Mouse (Mus musculus): ENCODE measurements around the gene Adra2c.
A peak's percentile ranks its signal among the peaks of the same experiment; 100 is the strongest.

Adra2c gene

DNA sequence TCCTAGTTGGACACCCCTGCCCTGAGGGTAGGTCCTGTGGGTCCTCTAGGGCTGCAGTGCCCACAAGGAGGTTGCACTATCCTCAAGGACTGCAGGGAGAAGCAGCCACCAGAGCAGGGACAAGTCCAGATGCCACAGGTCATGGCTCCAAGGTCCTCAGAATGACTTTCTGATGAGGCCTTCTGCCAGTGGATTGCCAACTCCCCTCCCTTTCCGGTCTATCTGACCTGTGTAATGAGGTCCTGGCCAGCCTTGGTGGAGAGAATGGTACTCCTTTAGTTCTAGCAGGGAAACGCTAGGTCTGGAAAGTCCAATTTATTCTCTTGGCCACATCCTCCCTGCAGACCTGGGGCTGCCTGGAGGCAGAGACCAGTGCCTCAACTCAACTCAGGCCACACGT, at the start of gene Adra2c:
TSS of gene Adra2c (plus strand) at position 301 of the 400 bp plus-strand sequence.
- no peak for DNase-seq

DNA sequence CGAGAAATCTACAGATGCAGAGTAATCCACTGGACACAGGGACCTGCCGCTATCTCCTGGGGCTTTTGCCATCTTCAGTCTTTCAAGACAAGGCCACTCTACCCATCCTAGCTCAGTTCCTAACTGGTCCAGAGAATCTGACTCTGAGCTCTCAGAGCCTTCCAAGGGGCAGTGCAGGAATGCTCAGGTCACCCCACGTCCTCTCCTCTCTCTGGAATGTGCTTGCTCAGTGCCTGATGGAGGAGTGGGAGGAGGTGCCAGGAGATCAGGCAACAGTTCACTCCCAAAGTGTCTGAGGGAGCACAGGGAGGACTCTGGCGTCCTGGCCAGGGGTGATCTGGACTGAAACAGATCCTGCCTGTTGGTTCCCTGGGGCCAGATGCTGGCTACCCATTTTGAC, 45.0 kb upstream of the Adra2c start:
- no peak for DNase-seq

DNA sequence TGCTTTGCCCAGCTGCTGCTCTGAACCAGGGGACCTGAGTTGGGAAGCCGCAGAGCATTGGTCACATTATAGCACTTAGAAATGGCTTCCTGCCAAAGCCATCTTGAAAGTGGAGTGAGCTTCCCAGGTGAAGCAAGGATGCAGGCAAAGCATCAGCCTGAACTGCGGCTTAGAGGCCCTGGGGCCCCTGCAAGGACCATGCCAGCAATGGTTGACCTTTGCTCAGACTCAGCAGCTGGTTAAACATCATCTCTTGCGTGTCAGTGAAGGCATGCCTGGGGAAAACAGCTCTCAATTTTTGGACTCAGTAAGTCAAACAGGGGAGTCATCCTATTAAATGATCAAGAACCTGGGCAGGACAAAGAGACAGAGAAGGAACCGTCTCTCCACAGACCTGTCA, 40.4 kb upstream of the Adra2c start:
- DNase-seq, result no peak

DNA sequence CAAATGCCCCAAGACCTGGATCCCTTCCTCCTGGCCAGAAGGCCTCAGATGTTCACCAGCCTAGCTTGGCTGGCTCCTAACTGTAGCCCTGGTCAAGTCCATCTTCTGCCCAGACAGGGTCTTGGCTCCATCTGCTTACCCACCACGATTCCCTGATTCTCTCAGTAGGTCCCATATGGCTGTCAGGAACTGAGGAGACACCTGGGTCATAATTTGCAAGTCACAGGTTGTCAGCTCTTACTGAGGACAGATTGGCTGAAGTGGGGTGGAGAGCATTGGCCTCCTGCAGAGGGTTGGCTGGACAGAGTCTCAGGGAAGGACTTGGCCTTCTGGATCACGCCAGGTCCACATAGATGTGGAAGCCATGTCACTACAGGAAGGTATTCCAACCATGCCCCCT, 39.5 kb upstream of the Adra2c start:
- DNase-seq, result peak; percentile 45 to 70

DNA sequence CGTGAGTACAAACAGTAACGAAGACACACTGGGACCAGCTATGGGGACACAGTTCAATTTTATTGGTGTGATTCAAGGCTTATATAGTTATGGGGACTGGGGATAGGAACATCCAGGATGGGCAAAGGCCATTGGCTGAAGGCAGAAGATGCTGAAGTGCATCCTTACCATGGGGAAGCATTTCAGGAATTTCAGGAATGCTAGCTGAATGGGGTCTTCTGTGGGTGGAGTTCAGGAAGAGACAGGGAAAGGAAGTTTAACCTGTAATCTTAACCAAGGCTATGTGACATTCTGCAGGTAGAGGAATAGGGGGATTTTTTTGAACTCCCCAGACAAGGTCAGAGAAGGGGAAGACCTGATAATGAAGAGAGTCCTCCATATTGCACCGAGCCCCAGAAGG, 36.6 kb upstream of the Adra2c start:
- no peak for DNase-seq

DNA sequence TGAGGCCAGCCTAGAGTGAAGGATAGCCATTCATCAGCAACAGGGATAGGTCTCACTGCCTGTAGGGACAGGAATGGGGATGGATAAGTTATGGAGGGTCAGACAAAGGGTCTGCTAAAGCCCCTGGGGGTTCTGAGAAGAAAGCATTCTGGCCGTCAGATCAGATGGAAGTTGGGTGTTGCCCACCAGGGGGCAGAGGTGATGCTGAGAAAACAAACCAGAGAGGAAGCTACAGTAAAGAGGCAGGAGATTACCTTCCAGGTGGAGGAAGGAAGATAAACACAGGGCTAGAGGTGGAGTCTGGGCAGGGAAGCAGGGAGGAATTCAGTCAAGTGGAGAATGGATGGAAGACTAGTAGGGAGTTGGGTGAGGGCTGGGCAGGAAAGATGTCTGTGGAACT, 33.9 kb upstream of the Adra2c start:
- peak in 1 of 2 experiments; percentile 37 for DNase-seq

DNA sequence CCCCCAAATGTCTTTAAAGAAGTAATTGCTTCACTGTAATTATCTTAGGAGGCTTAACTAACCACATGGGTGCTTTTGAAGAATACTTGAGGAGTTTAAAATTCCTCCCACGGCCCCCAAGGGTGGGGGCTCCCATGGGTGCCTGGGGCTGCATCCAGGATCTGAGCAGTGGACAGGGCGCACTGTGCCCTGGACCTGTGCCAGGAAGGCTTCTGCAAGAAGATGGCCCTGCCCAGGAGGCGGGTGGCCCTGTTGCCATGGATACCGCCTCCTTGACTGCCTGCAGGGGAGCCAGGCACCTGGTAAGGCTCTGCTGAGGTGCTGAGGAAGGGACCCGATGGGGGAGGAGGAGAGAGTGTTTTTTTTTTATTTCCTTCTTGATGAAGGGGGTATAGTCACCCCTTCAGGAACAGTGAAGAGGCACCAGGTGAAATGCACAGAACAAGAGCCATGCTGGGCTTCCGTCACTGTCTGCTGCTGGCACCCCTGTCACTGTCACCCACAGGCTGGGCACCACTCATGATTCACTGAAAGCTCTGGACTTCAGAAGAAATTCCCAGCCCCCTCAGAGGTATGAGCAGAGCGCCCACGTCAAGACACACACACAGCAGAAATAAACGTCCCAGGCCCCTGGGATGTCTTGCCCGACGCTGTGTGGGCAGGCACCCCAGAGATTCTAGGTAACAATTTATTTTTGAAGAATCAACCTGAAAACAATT, 32.4 kb upstream of the Adra2c start:
- peak; percentile 33 to 50 for DNase-seq

DNA sequence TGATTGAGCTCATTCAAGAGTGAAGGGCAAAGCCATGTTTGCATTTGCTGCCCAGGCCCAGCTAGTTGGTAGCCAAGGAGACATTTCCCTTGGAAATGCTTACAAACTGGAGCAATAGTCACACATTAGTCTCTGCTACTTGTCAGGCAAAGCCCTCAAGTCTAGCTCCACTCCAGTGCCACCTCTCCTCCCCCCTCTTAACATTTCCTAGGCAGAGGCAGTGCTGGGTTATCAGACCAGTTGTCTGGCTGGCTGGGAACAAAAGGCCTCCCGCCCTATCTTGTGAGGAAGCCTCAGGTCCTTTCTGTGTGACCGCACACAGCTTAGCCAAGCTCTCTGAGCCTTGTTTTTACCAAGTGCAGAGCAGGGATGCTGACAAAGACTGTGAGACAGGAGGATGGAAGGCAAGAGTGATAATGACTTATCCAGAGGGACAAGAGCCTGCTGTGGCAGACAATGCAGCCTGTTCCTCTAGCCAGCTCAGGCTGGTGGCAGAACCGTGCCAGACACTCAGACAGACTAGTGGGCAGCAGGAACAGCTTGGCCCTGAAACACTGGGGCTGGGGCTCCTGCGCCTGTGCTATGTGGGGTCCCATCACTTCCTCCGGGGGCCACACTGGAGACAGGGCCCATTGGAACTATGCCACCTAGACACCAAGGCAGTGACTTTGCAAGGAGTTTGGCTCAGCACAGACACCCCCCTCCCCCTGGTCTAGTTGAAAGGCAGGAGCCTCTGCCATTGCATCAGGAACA, 23.0 kb upstream of the Adra2c start:
- peak in 1 of 2 experiments; percentile 28 for DNase-seq

DNA sequence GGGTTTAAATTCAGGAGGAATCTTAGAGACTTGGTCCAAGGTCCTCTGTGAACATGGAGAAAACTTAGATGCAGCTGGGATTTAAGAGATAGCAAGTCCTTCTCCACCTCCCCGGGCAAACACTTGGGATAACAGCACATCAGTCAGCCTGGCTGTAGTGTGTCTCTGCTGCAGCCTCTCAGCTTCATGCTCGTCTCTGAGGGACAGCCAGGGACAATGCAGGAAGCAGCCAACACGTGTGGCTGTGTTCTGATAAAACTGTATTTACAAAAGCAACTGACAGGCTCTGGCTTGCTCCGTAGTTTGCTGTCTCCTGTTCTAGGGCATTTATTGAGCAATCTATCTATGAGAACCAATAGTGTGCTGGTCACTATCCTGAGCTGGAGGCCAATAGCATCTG, 14.4 kb upstream of the Adra2c start:
- no peak for DNase-seq

DNA sequence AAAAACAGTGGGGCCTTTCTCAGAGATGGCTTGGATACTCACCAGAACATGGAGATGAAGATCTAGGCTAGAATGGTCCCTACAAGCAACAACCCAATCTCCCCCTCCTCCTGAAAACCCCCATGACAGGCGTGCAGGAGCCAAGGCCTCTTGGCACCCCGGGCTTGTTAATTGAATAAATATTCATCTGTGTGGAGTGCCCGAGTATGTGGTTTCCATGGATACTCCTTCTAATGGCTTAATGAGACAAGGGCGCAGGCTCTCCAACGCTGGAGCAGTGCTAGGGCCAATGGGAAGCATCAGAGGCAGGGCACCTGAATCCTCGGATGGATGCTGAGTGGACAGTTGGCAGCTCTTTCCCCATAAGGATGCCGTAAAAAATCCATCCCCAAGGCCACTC, 10.6 kb upstream of the Adra2c start:
- peak; percentile 45 to 58 for DNase-seq

DNA sequence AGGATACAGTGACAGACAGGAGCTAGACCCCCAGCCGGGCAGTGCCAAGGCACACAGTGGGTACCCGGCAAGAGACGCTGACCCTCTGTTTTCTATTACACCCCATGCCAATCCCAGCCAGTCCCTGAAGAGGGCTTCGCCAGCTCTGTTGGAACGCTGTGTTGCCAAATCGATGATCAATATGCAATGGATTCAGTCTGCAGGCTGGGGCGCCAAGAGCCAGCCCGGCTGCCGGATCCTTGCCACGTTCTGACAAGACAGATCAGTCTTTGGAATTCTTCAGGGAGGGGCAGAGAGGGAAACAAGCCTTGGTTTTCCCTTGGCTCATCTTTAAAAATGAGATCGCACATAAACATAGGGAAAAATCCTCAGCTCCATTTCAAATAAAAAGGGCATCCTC, 2.8 kb upstream of the Adra2c start:
- DNase-seq, result peak in 1 of 2 experiments; percentile 48

DNA sequence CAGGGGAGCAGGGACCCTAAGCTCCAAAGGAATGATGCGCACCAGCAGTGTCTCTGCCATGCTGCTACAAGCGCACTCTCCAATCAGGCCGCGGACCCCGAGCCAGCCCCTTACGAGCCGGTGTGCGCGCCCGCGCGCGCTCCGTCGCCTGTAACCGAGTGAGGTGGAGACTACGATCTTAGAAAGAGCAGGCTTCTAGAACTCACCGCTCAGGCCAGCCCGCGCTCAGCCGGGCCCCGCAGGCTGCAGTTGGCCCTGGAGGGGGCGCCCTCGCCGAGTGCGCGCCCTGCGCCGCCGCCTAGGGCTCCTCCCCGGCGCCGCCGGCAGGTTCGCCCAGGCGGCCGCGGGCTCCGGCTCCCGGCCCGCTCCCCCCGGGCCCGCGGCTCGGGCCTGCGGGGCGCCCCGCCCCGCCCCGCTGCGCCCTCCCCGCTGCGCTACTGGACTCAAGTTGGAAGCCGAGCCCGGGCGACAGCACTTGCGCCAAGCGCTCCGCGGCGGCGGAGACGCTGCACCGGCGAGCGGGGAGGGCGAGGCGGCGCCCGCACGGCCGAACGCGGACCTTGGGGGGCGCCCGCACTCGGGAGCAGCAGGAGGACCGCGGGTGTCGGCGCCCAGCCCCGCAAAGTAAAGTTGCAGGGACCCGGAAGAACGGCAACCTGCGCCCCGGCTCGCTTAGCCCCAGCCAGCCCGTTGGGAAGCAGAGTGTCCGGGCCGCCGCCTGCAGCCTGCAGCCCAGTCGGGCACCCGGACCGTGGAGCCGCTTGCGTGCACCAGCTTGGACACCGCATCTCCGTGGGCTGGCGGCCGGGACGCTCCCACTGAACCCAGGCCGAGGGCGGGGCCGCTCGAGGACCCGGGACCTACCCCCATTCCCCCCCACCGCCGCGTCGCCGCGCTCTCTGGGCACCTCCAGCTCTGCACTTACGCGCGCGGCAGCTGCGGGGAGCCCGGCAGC, 899 bp downstream of the Adra2c start:
- DNase-seq, result peak; percentile 84 to 87

DNA sequence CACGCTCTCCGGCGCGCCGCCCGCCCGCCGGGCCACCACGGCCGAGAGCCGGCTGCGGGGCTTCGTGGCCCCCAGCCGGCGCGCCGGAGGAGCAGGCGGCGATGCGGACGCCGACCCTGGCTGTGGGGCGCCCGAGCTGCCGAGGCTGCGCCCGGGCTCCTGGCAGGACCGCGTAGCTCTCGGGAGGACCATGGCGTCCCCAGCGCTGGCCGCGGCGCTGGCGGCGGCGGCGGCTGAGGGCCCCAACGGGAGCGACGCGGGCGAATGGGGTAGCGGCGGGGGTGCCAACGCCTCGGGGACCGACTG, 1.5 kb downstream of the Adra2c start:
- no peak for DNase-seq

DNA sequence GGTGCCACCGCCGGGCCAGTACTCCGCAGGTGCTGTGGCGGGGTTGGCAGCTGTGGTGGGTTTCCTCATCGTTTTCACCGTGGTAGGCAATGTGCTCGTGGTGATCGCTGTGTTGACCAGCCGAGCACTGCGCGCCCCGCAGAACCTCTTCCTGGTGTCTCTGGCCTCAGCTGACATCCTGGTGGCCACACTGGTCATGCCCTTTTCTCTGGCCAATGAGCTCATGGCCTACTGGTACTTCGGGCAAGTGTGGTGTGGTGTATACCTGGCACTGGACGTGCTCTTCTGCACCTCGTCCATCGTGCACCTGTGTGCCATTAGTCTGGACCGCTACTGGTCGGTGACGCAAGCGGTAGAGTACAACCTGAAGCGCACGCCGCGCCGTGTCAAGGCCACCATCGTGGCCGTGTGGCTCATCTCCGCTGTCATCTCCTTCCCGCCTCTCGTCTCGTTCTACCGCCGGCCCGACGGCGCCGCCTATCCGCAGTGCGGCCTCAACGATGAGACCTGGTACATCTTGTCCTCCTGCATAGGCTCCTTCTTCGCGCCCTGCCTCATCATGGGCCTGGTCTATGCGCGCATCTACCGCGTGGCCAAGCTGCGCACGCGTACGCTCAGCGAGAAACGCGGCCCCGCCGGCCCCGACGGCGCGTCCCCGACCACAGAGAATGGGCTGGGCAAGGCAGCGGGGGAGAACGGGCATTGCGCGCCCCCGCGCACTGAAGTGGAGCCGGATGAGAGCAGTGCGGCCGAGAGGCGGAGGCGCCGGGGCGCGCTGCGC, 2.1 kb downstream of the Adra2c start:
- DNase-seq, result peak; percentile 73 to 76

DNA sequence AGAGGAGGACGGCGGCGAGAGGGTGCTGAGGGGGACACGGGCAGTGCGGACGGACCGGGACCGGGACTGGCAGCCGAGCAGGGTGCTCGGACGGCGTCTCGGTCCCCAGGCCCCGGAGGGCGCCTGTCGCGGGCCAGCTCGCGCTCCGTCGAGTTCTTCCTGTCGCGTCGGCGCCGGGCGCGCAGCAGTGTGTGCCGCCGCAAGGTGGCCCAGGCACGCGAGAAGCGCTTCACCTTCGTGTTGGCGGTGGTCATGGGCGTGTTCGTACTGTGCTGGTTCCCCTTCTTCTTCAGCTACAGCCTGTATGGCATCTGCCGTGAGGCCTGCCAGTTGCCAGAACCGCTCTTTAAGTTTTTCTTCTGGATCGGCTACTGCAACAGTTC, 2.7 kb downstream of the Adra2c start:
- peak; percentile 51 for DNase-seq

DNA sequence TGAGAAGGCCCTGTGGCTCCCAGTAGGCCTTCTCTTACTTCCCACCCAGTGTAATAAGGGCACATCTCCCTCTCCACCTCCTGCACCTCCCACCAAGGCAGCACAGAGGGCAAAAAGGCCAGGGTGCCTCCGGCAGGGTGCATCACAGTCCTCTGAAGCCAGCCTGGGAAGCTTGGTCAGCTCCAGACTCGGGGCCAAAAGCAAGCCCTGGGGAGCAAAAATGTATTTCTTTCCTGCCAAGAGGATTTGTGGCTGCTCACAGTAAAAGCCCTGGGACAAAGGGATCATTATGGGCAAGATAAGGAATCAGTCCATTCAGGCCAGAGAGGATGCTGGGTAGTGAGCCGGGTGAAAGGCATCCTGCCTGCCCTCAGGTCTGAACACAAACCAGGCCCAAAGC, 7.2 kb downstream of the Adra2c start:
- no peak for DNase-seq

DNA sequence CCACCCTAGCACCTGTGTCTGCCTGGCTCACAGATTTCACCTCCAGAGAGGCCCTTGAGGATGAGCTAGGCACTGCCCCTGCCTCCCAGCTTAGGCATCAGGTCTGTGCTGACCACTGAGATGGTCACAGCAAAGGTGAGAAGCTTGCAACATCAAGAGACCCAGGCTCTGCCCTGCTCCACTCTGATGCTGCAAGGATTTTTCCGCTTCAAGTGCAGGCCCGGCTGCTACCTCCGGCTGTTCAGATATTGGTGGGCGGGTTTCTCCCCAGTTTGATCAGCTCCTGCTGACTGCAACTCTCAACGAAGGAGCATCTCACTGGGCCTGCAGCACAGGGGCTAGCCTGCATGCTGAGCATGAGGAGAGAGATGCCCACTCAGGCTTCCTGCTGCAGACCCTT, 8.1 kb downstream of the Adra2c start:
- no peak for DNase-seq

DNA sequence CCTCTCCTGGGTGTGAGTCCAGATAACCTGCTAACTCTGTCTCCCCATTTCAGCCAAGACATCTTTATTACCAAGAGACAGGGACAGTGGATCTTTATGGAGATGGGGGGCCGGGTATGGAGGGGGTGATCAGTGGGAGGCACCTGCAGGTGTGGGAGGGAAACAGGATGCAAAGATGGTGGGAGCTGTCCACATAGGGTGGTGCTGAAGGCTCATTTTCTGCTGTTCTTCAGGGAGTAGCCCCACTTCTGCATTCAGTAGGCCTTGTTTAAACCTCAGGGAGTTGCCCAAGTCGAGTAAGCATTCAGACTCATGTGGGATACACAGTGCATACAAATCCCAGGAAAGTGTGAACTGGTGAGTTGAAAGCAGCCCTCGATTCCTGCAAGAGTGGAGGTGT, 21.5 kb downstream of the Adra2c start:
- DNase-seq, result no peak

DNA sequence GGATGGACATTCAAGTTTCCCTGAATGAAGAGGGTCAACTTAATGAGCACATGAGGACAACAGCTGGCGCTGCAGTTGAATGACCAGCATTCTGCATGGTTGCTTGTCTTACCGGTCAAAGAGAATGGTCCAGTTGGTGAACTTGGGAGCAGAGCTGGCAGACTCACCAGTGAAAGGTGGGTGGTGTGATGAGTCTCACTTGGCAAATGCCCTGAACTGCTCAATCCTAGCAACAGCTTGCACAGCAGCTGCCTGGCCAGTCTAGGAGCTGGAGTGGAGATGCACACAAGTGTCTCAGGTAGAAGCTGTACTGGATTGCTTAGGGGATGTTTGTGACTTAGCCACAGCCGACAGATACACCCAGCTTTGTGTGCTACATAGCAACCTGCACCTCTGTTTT, 26.1 kb downstream of the Adra2c start:
- DNase-seq, result peak in 1 of 2 experiments; percentile 41

DNA sequence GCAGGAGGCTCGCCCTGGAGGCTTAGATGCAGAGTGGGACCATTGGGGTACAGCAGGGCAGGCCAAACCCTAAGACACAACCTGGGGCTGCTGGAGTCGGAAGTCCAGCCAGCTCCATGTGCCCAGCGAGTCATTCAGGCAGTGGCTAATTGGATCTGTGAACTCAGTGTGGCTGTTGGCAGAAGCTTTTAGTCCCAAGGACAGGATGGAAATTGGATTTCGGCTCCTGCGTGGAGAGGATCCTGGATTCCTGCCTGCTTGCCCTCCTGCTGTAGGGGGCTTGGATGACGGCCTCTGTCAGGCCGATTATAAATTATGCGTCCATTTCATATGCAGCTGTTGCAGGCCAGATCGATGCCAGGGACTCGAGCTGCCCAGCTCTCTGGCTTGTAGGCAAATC, 27.2 kb downstream of the Adra2c start:
- DNase-seq, result peak; percentile 95 to 96

DNA sequence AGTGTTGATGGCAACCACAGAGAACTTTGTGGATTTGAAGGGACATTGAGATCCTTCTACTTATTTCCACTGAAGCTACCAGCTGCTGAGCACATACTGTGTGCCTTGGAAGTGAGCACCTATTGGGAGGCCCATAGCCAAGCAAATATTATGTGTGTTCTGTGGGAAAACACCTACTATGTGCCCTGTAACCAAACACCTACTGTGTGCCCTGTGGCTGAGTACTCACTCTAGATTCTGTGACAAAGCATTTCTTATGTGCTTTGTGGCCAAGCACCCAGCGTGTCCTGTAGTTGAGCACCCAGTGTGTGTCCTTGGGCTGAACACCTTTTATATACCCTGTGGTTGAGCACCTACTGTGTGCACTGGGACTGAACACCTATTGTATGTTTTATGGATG, 28.6 kb downstream of the Adra2c start:
- DNase-seq, result no peak

DNA sequence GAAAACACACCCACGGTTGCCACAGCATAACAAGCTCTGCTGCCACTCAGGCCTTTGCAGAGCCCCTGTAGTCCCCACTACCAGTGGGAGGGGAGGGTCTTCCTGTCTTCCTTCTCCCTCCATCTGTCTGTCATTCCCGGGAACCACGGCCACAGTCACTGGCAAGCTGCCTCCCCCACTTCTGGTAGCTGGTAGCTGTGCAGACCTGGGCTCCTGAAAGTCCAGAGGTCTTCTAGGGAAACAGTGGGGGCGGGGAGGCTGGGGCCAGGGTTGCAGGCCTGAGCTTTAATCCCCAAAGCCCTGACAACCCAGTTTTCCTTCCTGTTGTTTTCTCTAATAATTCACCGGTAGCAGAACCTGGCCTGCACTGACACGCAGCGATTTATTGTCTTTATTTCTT, 31.7 kb downstream of the Adra2c start:
- DNase-seq, result no peak
